Mouse (Mus musculus) thymus, adult 2 months (tissue): ENCODE results near the gene Pdk2.

Source experiments
- CTCF ChIP-seq: fragments of 200-500 bp; IDR thresholded peaks from 2 replicates; pipeline ENCODE4 v1.5.1; 2012; ENCODE audit warnings: mild to moderate bottlenecking, control low read depth, low read length, moderate library complexity, borderline replicate concordance; ENCODE audit not compliant: control insufficient read depth, poor library complexity, insufficient read depth; ENCODE audit errors: extremely low read depth
- POLR2A ChIP-seq: fragments of 200-500 bp; IDR thresholded peaks from 2 replicates; pipeline ENCODE4 v1.6.1; 2012; ENCODE audit warnings: mild to moderate bottlenecking, low read length, control low read depth, moderate library complexity; ENCODE audit not compliant: control insufficient read depth, poor library complexity, insufficient read depth; ENCODE audit errors: extremely low read depth

DNA sequence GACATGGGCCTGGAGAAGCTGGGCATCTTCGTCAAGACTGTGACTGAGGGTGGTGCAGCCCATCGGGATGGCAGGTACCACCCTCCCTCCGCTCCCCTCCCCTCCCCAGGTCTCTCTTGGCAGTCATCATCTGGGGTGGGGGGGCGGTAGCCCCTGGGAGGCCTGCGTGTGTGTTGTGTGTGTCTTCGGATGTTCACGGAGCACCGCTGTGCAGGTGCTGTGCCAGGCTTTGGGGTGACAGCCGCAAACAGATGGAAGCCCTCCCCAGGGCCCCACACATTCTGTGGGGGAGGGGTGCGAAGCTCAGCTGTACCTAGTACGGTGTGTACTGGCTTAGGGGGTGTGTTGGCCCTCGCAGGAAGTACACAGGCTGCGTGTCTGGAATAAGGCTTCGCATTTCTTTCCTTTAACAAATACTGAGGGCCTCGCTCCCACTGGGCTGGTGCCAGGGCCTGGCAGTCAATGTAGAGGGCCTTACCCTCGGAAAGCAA lies 43.1 kb downstream of the Pdk2 start:
- TF ChIP-seq CTCF (peak; percentile 58; the same call in 1 of the 2 replicates), POLR2A (no peak)
